Mouse (Mus musculus): ENCODE data around the gene Crybb2.

- no peak for TF ChIP-seq CTCF (conservative IDR thresholded peaks at IDR 0.05; ENCODE audit: low read length)
- no peak for TF ChIP-seq NANOG (IDR thresholded peaks at IDR 0.05; ENCODE audit: borderline replicate concordance, low read length)
- no peak for TF ChIP-seq POU5F1 (IDR thresholded peaks at IDR 0.05; ENCODE audit: borderline replicate concordance, low read length)
Observed at GRCm38 (mm10) chr5:113105481-113105880, 35.6 kb upstream of the Crybb2 start.
